Mouse (Mus musculus) kidney, embryonic 14.5 days (tissue): ENCODE results near the gene Etl4. TPM values are rescaled to one million over a fixed set of nuclear protein-coding genes. Genes with fewer than 3 reads are reported as not detected.
"Not testable (repeated sequence)": the region's sequence is repeated elsewhere in the genome, so short reads cannot be mapped to it uniquely, and the experiment has no call there.

Experiments used
- ATAC-seq: fragments of 200-750 bp; cut with Nextera tagmentation; 2 replicates; pipeline ENCODE4 v1.8.0; 2017; ENCODE audit warnings: moderate number of reproducible peaks, mild to moderate bottlenecking, moderate TSS enrichment, moderate library complexity; ENCODE audit not compliant: low FRiP score, low TSS enrichment
- H3K27ac ChIP-seq: fragments of 300-500 bp; sonication (generic); 2 replicates; pipeline ENCODE4 v1.5.1; 2014; ENCODE audit warnings: low read depth, mild to moderate bottlenecking, low read length, moderate library complexity, mixed read lengths
- H3K27me3 ChIP-seq: fragments of 300-500 bp; sonication (generic); 2 replicates; pipeline ENCODE4 v1.6.1; 2014; ENCODE audit warnings: mild to moderate bottlenecking, low read length; ENCODE audit not compliant: control insufficient read depth, insufficient read depth
- H3K36me3 ChIP-seq: fragments of 300-500 bp; sonication (generic); 2 replicates; pipeline ENCODE4 v1.6.1; 2014; ENCODE audit warnings: low read length, mixed read lengths; ENCODE audit not compliant: control insufficient read depth, insufficient read depth
- H3K4me1 ChIP-seq: fragments of 300-500 bp; sonication (generic); 2 replicates; pipeline ENCODE4 v1.6.1; 2014; ENCODE audit warnings: low read length, mixed read lengths; ENCODE audit not compliant: control insufficient read depth, insufficient read depth
- H3K4me2 ChIP-seq: fragments of 300-500 bp; sonication (generic); replicated peaks from 2 replicates; pipeline ENCODE4 v1.6.1; 2014; ENCODE audit warnings: low read depth, mild to moderate bottlenecking, low read length
- H3K4me3 ChIP-seq: fragments of 300-500 bp; sonication (generic); 2 replicates; pipeline ENCODE4 v1.5.1; 2014; ENCODE audit warnings: mild to moderate bottlenecking, low read length
- H3K9ac ChIP-seq: fragments of 300-500 bp; sonication (generic); 2 replicates; pipeline ENCODE4 v1.6.1; 2014; ENCODE audit warnings: low read depth, mild to moderate bottlenecking, low read length, moderate library complexity
- H3K9me3 ChIP-seq: fragments of 300-500 bp; sonication (generic); 2 replicates; pipeline ENCODE4 v1.6.1; 2016; ENCODE audit warnings: low read length; ENCODE audit not compliant: control insufficient read depth
- WGBS: fragments of 180-500 bp; shearing (Covaris S2); extraction: QIAGEN DNeasy Blood & Tissue Kit; methylation state at CpG from one replicate; pipeline ENCODE4 v1.1.7; 2014; 5-methylcytosine and 5-hydroxymethylcytosine counted together
- polyA plus RNA-seq: library from polyadenylated mRNA; unstranded; fragments of >200 nt; fragmentation: Nextera tagmentation; extraction: Ambion mirVana; gene quantifications from 2 replicates; pipeline ENCODE4 v1.2.1, GENCODE M21; 2014

Etl4 gene
- polyA plus RNA-seq, 1 experiment from 2014 or later, result 93.8 TPM

- not testable (repeated sequence) for ATAC-seq
These were observed 271.0 kb downstream of the Etl4 start for GRCm38 (mm10) chr2:20180561-20180960.

GRCm38 (mm10) chr2:20187223-20187622, 277.6 kb downstream of the Etl4 start:
- H3K4me2 ChIP-seq, H3K27ac ChIP-seq, H3K9ac ChIP-seq, H3K4me3 ChIP-seq, ATAC-seq, H3K27me3 ChIP-seq, H3K36me3 ChIP-seq, H3K4me1 ChIP-seq, H3K9me3 ChIP-seq: not testable (repeated sequence)
- 91% methylated on average over 7 of the region's 7 CpGs for WGBS

More at GRCm38 (mm10) chr2:20180561-20180960, 271.0 kb downstream of the Etl4 start:
- H3K27me3 ChIP-seq, H3K27ac ChIP-seq, H3K4me2 ChIP-seq, H3K4me3 ChIP-seq, H3K9ac ChIP-seq, H3K9me3 ChIP-seq, H3K4me1 ChIP-seq, H3K36me3 ChIP-seq: not testable (repeated sequence)
- WGBS, result 92% methylated on average over 5 of the region's 5 CpGs

- ATAC-seq, result no peak
- Histone ChIP-seq H3K9me3 (no peaks in the 10 kb centered on the region), H3K27ac (no peak overlapping the region), H3K4me3 (no peak overlapping the region), H3K4me1 (no peaks in the 10 kb centered on the region), H3K27me3 (no peaks in the 10 kb centered on the region), H3K4me2 (no peak overlapping the region), H3K9ac (no peak overlapping the region), H3K36me3 (no peaks in the 10 kb centered on the region)
- WGBS, result 94% methylated on average over 7 of the region's 7 CpGs
These were observed 293.4 kb downstream of the Etl4 start for GRCm38 (mm10) chr2:20203011-20203410.

- H3K9me3 ChIP-seq, result no peaks in the 10 kb centered on the region
- no peak for ATAC-seq
These were observed 297.1 kb downstream of the Etl4 start for GRCm38 (mm10) chr2:20206647-20207046.

GRCm38 (mm10) chr2:20208683-20209194, 299.2 kb downstream of the Etl4 start:
- no peaks in the 10 kb centered on the region for H3K4me1 ChIP-seq
- no peaks in the 10 kb centered on the region for H3K27me3 ChIP-seq
- H3K4me3 ChIP-seq, result no peak overlapping the region
- H3K9me3 ChIP-seq, result no peaks in the 10 kb centered on the region
- ATAC-seq, result no peak
- 84% methylated on average over 3 of the region's 3 CpGs for WGBS
- no peak overlapping the region for H3K9ac ChIP-seq
- no peaks in the 10 kb centered on the region for H3K36me3 ChIP-seq
- H3K27ac ChIP-seq, result no peak overlapping the region
- H3K4me2 ChIP-seq, result no peak overlapping the region

More at GRCm38 (mm10) chr2:20206647-20207046, 297.1 kb downstream of the Etl4 start:
- Histone ChIP-seq H3K27ac (no peak overlapping the region), H3K4me3 (no peak overlapping the region), H3K9ac (no peak overlapping the region), H3K4me1 (no peaks in the 10 kb centered on the region), H3K4me2 (no peak overlapping the region), H3K27me3 (no peaks in the 10 kb centered on the region), H3K36me3 (no peaks in the 10 kb centered on the region)
- 65% methylated on average over 1 of the region's 1 CpGs for WGBS

- Histone ChIP-seq H3K9ac (no peak overlapping the region), H3K4me3 (no peak overlapping the region), H3K9me3 (no peaks in the 10 kb centered on the region), H3K27ac (no peak overlapping the region), H3K4me1 (no peaks in the 10 kb centered on the region), H3K4me2 (no peak overlapping the region), H3K36me3 (no peaks in the 10 kb centered on the region), H3K27me3 (no peaks in the 10 kb centered on the region)
- WGBS, result 81% methylated on average over 4 of the region's 4 CpGs
- no peak for ATAC-seq
These were observed 299.8 kb downstream of the Etl4 start for GRCm38 (mm10) chr2:20209359-20209758.

- 96% methylated on average over 2 of the region's 2 CpGs for WGBS
- H3K36me3 ChIP-seq, result no peaks in the 10 kb centered on the region
- H3K9ac ChIP-seq, result no peak overlapping the region
- no peaks in the 10 kb centered on the region for H3K9me3 ChIP-seq
- no peak overlapping the region for H3K4me3 ChIP-seq
- no peak overlapping the region for H3K4me2 ChIP-seq
- no peak overlapping the region for H3K27ac ChIP-seq
- H3K27me3 ChIP-seq, result no peaks in the 10 kb centered on the region
- ATAC-seq, result no peak
- H3K4me1 ChIP-seq, result no peaks in the 10 kb centered on the region
These were observed 306.7 kb downstream of the Etl4 start for GRCm38 (mm10) chr2:20216275-20216674.

GRCm38 (mm10) chr2:20216686-20217437, 307.3 kb downstream of the Etl4 start:
- WGBS, result 90% methylated on average over 5 of the region's 5 CpGs
- Histone ChIP-seq H3K27ac (no peak overlapping the region), H3K4me2 (no peak overlapping the region), H3K4me1 (no peaks in the 10 kb centered on the region), H3K9me3 (no peaks in the 10 kb centered on the region), H3K9ac (no peak overlapping the region), H3K4me3 (no peak overlapping the region), H3K27me3 (no peaks in the 10 kb centered on the region), H3K36me3 (no peaks in the 10 kb centered on the region)
- ATAC-seq, result no peak

GRCm38 (mm10) chr2:20231371-20231770, 321.8 kb downstream of the Etl4 start:
- Histone ChIP-seq H3K4me1 (no peaks in the 10 kb centered on the region), H3K4me3 (no peak overlapping the region), H3K4me2 (no peak overlapping the region), H3K27me3 (no peaks in the 10 kb centered on the region), H3K27ac (no peak overlapping the region), H3K9me3 (no peaks in the 10 kb centered on the region), H3K36me3 (no peaks in the 10 kb centered on the region), H3K9ac (no peak overlapping the region)
- ATAC-seq, result no peak
- 57% methylated on average over 4 of the region's 4 CpGs for WGBS
